Mouse (Mus musculus): ENCODE results near the gene Scyl3. TPM values are rescaled to one million over a fixed set of nuclear protein-coding genes. Genes with fewer than 3 reads are reported as not detected.
A peak's percentile ranks its signal among the peaks of the same experiment; 100 is the strongest.

Scyl3 gene
- 1 to 10 TPM; 3.2 to 3.8 TPM for total RNA-seq (2021)
- long read RNA-seq, experiment 1, full-length matches to known transcripts, result 2 of 8 reads
- long read RNA-seq, experiment 1, partial matches to known transcripts, result 2 of 8 reads
- long read RNA-seq, experiment 1, other reads (novel, unspliced or antisense), result 4 of 8 reads
- long read RNA-seq, experiment 2, full-length matches to known transcripts, result 3 of 10 reads
- long read RNA-seq, experiment 2, partial matches to known transcripts, result 1 of 10 reads
- long read RNA-seq, experiment 2, other reads (novel, unspliced or antisense), result 6 of 10 reads

DNA sequence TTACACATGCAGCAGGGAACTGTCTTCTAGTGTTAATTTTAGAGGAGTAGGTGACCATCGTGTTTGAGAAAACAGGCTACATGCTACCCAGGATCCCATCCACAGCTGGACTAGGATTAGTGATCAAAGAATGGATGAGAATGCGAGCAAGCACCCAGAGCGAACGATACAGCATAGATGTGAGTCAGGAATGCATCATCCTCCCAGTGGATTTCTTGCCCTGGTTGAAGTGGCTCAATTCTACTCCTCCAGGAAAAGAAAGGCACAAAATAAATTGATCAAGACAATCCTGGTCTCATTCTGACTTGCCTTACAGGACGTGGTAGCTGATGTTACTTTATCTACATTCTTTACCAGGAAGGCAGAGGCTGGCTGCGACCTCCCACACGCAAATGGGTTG is at the start of gene Scyl3:
TSS of gene Scyl3 (plus strand) at position 255 of the 400 bp plus-strand sequence.
- DNase-seq (ENCODE audit: low spot score), result no peak

DNA sequence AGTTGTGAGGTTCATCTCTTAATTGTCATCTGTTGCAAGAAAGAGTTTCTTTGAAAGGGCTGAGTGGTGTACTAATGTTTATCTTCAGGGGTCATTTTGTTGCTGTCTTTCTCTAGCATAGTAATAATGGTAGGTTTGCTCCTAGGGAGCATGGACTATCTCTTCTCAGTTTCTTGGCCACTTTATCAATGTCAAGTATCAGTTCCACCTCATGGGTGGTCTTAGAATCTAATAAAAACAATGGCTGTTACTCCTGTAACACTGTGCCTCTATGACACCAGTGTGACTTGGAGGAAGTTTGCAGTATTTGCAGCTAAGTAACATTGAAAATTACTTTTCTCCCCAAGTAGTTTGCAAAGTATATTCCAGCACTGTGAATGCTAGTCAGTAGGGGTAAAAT is 39.3 kb upstream of the Scyl3 start:
- no peak for DNase-seq (ENCODE audit: low spot score)

DNA sequence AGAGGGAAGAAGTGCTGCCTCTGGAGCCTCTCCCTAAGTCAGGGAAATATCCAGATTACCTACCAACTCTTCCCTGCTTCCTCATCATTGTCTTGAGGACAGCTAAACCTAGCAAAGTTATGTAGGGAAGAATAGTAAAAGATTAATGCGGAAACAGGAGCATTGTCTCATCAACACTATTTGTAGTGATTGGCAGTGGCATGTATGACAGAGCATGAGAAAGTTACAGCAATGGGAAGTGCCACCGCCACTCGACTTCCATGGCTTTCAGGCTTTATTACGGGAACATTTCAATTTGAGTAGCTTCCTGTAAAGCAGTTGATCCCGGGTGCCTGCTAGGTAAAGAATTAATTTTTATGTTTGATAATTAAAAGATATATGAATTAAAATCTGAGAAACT is 35.6 kb upstream of the Scyl3 start:
- DNase-seq (ENCODE audit: low spot score), result no peak

DNA sequence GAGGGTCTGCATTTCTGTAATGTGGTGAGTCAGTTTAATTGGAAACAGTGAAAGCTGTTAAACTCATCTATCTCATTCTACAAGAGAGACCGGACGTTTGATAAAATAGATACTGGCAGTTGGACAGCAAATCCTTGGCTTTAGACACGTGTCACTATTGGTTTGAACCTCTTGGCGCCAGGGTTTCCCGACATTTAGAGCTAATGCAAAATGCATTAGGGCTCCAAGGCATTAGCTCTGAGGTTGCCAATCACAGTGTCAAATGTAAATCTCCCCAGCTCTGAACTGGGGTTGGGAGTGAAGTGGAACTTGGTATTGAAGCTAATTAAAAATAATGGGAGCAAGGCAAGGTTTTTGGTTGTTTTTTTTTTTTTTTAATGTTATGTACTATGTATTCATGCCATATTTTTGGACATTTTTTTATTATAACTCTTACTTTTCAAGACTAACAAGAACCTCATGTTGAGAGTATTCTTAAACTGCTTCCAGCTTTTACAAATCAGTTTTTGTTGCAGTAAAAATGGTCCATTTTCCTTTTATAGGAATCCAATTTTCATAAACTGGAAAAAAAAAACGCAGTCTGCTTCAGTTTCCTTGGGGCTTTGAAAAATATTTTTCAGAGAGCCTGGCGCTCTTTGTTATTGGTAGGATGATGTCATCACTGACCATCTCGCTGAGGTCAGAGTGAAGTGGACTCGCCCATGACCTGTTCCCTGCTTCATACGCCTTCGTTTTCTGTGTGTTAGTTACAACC is 34.9 kb upstream of the Scyl3 start:
- DNase-seq (ENCODE audit: low spot score), result no peak

DNA sequence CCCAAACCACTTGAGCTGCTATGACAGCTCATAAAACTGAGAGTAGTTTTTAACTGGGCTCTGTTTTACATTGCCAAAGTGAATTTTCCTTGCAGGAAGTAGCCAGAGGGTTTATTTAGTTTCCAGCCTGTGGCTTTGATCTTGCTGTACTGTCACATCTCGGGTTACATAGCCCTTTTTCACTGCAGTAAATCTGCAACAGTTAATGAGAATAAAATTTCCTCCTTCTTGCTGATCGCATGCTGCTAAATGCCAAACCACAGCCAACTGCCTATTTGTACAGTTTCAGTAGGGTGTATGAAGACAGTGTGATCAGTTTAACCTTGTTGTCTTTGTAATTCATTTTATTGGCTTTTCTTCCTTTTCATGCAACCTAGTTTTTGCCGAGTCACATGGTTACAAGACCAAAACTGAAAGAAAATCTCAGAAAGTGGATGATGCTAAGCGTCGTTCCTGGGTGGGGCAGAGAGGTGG is 30.6 kb upstream of the Scyl3 start:
- no peak for DNase-seq (ENCODE audit: low spot score)

DNA sequence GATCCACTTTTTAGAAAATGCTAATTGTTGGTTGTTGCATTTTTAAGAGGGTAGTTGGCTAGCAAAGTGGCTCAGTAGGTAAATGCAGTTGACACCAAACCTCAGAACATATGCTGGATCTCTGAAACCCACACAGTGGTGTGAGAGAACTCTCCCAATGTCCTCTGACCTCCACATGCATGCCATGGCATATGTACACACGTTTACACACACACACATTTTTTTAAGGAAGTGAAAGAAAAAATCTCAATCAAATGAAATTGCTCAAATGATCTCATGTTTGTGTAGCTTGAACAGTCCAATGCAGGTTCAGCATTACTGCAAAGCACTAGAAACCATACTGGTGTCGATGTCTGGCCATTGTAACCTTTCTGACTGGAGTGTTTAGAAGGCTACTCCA is 29.3 kb upstream of the Scyl3 start:
- no peak for DNase-seq (ENCODE audit: low spot score)

DNA sequence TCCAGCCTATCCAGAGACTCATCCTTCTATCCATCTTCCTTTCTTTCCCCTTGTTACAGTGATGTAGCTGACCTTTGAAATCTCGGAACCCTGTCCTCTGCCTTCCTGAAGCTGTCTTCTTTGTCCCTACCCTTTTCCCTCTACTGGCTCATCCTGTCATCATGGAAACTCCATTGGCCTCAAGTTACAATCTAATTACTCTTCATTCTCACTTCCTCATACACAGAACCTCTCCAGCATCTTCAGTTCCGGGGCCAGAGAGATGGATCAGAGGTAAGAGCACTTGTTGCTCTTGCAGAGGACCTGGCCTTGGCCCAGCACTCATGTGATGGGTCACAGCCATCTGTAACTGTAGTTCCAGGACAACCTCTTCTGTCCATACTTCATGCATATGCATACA is 28.7 kb upstream of the Scyl3 start:
- DNase-seq (ENCODE audit: low spot score), result no peak

DNA sequence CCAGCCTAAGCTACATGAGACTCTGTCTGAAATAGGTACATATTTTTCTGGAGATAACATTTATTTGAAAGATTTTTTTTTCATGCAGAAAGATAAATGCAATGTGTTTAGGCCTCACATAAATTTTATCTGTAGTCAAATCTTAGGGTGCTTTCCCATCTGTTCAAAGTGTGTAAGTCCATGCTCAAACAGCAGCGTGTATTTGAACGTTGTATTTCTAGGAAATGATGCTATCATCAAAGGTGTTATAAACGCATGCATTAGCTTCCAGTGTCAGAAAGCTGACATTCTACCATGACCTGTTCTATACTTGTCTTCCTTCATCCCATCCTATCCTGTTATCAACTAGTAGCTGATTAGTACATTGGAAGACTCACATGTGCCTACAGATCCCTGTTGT is 25.5 kb upstream of the Scyl3 start:
- no peak for DNase-seq (ENCODE audit: low spot score)

DNA sequence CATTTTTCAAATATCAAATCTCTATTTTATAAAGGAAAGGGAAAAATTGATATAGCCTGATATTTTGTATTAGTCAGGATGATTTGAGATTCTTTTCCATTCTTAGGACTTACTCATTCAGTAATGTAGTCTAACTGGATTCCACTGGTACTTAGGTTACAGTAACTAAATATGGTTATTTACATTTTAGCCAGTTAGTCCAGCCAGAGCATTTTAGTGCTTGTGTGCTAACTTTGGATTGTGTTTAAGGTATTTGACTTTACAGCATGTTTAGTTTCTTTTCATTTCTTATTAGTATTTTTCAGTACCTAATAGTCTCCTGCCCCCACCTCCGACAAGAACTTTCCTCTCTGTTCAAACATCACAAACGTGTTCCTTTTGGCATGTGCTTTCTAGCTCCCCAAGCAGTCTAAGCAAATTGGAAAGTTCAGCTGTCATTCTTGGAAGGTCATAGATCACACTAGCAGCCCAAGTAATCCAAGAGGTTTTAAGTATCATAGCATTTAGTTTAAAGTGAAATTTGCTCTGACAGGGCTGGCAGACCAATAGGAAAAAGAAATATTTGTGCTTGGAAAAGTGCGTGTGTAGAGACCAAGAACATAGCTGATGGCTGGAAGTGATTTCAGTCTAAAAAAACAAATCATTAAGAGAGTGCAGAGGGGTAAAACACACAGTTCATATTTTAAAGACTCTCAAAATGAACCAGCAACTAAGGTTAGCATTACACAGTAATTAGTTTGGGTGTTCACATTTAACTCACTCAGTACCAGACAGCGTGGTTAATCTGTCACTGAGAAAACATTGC is 21.7 kb upstream of the Scyl3 start:
- peak; percentile 29 for DNase-seq (ENCODE audit: low spot score)

DNA sequence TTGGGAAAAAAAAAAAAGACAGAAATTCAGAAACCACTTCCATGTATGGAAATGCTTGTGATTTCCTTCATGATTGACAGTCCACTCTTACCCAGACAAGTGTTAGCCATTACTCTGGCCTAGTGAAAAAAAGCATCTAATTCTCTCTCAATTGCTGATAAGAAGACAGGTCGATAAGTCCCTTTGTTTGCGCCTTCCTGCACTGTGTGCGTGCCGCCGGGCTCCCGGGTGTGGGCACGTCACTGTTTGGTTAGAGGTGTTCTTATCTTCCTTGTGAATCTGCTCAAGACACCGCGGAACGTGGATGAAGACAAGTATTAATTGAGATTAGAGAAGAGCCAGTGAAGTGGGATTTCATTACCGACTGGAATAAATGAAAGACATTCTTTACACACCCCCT is 20.5 kb upstream of the Scyl3 start:
- DNase-seq (ENCODE audit: low spot score), result no peak

DNA sequence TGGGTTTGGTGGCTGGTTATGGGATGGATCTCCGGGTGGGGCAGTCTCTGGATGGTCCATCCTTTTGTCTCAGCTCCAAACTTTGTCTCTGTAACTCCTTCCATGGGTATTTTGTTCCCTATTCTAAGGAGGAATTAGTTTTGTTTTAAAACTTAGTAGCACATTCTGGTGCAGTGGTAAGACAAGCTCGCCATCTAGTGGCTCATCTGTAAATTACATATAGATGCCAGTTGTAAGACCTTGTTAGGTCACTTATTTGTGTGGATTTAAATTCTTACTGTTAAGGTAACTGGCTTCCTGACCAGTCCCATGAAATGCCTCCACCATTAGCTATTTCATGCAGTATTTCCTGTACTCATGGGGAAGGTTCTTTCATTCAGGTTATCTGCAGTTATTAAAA is 18.6 kb upstream of the Scyl3 start:
- DNase-seq (ENCODE audit: low spot score), result peak; percentile 50

DNA sequence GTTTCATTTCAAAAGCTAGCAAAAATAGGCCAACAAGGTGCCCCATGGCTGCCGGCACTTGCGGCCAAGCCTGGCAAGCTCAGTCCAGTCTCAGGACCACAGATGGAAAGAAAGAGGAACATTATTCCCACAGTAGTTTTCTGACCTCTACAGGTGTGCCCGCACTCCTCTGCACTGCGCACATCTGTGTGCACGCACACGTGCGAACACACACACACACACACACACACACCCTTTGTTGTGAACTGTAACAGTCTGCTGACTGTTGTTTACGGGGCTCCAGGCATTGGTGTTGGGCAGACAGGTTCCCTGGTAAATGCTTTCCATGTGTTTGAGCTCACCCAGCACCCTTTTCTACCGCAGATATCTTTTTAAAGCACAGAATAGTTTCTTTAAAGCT is 18.1 kb upstream of the Scyl3 start:
- no peak for DNase-seq (ENCODE audit: low spot score)

DNA sequence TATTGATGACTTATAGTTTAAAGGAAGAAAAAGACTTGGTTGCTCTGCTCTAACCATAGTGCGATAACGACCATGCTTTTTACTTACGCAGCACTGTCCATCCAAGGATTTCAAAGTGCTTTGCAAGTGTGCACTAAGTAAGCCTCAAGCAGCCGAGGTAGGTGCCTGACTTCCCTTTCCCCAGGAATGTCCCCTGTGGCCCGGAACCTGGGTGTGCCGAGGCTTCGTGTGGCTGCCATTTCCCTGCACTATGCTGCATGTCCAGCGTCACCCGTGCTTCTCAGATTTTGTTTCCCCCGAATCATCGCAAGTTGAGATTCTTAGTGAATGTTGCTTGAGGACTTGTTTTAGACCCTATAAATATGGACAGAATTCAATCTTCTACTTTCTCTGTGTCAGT is 16.9 kb upstream of the Scyl3 start:
- no peak for DNase-seq (ENCODE audit: low spot score)

DNA sequence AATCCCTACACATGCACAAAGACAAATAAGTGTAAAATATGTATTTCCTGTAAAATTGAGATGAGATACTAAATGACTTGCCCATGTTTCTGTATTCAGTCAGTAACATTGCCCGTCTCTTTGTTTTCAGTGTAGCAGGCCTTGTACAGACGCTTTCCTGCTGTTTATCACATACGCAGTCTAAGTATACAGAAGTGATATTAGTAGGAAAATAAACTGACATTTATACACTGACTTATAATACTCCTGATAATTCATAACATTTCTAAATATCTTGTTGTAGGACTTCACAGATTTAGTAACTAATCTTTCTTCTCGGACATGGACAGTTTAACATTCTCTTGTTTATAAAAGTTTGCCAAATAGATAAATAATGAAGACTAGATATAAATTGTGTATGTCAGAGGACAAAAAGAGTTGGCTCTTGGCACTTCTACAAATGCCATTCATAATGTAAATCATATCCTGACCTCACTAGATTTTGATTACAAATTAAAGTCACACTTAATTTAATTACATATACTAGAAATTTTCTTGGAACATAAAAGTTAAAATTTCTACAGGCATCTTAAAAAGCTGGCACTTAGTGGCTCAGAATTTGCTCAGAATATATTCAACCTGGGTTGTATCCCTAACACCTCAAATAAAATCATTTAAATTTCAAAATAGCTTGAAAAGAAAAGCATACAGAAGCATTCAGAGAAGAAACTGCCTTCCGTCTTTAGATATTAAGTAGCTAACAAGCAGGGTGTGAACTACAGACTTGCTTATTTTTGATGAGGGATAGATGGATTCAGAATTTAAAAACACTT is 11.3 kb upstream of the Scyl3 start:
- no peak for DNase-seq (ENCODE audit: low spot score)

DNA sequence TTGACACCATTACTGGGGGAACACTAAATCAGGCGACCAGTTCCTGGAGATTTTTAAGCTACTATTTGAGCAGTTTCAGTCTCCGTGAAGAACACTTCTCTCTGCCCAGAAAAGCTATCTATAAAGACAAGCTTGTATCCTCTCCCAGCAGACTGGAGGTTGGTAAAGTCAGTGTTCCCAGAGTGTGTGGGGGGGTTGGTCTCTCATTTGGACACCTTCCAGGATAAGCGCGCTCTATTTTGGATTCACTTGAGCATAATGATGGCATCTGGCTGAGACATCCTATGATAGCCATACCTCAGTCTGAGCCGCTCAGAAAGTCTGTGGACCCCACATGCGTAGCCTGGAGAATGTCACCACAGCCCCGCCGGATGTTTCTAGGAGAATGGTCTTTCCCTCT is 4.8 kb upstream of the Scyl3 start:
- DNase-seq (ENCODE audit: low spot score), result no peak

DNA sequence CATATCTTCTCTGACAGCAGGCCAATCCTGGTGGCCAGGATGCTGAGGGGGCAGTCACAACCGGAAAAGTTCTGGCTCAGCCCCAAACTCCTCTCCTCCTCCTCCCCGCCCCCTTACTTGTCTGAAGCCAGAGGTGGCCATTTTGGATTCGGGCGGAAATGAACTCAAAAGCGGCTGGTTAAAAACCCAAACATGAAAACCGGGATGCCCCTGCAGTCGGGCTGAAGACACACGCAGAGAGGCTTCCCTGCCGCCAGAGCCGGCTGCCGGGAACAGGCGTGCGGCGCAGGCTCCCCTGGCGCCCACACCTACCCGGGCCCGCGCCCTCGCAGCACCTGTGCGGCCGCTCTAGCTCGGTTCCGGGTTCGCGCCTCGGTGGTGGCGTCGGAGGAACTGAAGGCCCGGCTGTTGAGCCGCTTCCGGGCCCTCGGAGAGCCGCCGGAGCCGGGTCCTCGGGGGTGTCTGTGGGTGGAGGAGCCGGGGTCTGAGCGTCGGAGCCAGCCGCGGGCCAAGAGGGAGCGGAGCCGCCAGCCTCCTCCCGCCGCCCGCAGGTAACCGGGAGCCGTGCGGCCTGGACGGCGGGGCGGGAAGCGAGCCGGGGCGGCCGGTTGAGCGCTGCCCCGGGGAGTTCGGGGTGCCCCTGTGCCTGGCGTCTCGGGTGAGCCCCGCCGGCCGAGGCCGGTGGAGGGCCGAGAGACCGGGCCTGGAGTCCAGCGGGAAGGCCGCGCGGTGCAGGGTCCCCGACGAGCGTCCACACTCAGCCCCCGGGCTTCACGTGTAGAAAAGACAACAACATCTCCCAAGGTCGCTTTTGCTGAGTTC is 947 bp downstream of the Scyl3 start:
- peak; percentile 91 for DNase-seq (ENCODE audit: low spot score)

DNA sequence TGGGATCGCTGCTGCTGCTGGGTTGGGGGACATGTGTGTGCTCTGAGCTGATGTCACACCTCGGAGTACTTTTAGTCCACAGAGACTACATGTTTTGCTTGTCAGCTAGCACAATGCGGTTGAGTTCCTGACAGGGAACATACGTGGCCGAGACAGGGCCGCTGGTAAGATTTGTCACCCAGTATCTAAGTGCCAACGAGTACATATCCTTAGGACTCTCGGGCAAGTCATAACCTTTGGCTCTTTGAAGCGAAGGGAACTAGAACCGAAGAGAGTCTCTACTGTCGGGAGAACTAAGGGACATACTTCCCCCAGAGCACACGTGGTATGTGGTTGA is 1.5 kb downstream of the Scyl3 start:
- DNase-seq (ENCODE audit: low spot score), result no peak

DNA sequence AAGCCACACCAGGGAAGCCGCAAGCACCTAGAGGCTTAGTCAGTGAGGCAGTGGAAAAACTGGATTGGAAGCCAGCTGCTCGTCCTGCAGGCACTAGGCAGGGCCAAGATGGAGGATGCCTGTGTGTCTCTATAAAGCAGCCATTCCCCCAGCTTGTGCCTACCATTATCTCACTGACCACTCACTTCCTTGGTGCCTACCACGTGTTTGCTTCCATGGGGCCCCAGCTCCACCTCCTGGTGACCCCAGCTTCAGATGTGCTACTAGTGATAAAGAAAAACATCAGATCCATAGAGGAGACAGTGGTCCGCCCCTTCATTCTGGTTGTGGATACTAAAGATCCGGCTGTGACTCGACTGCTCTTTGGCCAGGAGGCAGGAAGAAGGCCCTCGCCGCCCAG is 2.9 kb downstream of the Scyl3 start:
- no peak for DNase-seq (ENCODE audit: low spot score)

DNA sequence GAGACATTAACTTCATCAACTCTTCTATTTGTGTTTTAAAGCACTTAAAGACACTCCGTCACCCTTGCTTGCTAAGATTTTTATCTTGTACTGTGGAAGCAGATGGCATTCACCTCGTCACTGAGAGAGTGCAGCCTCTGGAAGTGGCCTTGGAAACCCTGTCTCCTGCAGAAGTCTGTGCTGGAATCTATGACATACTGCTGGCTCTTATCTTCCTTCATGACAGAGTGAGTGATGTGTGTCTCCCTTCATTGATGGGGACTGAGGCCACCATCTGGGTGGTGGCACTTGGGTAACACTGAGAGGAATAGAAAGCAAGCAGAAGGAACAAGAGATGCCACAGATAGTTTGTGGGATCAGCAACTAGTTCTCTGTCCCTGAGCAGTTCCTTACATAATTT is 5.7 kb downstream of the Scyl3 start:
- DNase-seq (ENCODE audit: low spot score), result no peak

DNA sequence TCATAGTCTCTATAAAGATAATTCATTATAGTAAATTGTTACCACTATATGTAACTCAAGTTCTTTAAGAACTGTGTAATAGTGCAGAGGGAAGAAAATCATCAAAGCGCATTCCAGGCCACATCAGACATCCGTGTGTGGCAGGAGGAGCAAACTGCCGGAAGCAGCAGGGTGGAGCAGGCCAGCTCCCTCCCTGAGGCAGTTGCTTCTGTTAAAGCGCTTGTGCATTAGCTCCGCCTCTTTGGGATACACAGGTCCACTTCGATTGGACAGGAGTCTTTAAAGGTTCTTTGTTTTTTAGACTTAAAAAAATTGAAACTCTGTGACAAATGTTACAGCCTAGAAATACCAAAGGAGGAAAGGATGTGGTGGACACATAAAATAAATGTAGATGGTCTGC is 13.2 kb downstream of the Scyl3 start:
- DNase-seq (ENCODE audit: low spot score), result no peak

DNA sequence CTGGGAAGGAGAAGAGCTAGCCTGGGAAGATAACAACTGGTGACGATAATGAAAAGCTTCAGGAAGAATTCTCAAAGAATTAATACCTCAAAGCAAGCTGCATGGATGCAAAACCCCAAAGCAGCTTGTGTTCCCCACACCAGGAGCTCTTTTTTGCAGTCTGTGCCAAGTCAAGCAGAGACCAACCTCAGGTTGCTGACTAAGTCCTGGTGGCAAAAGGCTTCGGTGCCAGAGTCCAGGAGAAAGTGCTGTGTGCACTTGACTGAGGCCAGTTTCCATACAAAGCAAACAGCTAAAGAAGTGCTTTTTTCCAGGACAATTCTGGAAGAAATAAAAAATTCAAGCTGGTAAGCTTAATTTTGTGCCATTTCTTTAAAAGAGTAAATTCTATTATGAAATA is 24.5 kb downstream of the Scyl3 start:
- DNase-seq (ENCODE audit: low spot score), result no peak

Measured in gastrocnemius, adult 18-20 months (tissue).